Mouse (Mus musculus) forebrain, embryonic 11.5 days (tissue): Measurements from ENCODE around the gene Tdo2. TPM values are rescaled to one million over a fixed set of nuclear protein-coding genes. Genes with fewer than 3 reads are reported as not detected.

Source experiments
- ATAC-seq: fragments of 200-750 bp; cut with Nextera tagmentation; replicated peaks from 2 replicates; pipeline ENCODE4 v1.8.0; 2017; ENCODE audit warnings: moderate TSS enrichment; ENCODE audit not compliant: low FRiP score
- DNase-seq: peaks from one replicate; pipeline ENCODE4 v3.0.0-alpha.2; 2017; ENCODE audit warnings: low spot score
- H3K27ac ChIP-seq: fragments of 300-500 bp; sonication (generic); 2 replicates; pipeline ENCODE4 v1.5.1; 2014; ENCODE audit warnings: low read depth, low read length
- H3K27me3 ChIP-seq: fragments of 300-500 bp; sonication (generic); 2 replicates; pipeline ENCODE4 v1.6.1; 2014; ENCODE audit warnings: mild to moderate bottlenecking, low read length, mixed read lengths; ENCODE audit not compliant: control insufficient read depth, insufficient read depth
- H3K36me3 ChIP-seq: fragments of 300-500 bp; sonication (generic); 2 replicates; pipeline ENCODE4 v1.6.1; 2014; ENCODE audit warnings: mild to moderate bottlenecking, low read length, moderate library complexity, mixed read lengths; ENCODE audit not compliant: control insufficient read depth, insufficient read depth
- H3K4me1 ChIP-seq: fragments of 300-500 bp; sonication (generic); replicated peaks from 2 replicates; pipeline ENCODE4 v1.6.1; 2014; ENCODE audit warnings: low read length, mixed read lengths; ENCODE audit not compliant: control insufficient read depth, insufficient read depth
- H3K4me2 ChIP-seq: fragments of 300-500 bp; sonication (generic); 2 replicates; pipeline ENCODE4 v1.6.1; 2014; ENCODE audit warnings: low read depth, mild to moderate bottlenecking, low read length, moderate library complexity, mixed read lengths; ENCODE audit not compliant: severe bottlenecking
- H3K4me3 ChIP-seq: fragments of 300-500 bp; sonication (generic); 2 replicates; pipeline ENCODE4 v1.5.1; 2014; ENCODE audit warnings: low read depth, low read length
- H3K9ac ChIP-seq: fragments of 300-500 bp; sonication (generic); 2 replicates; pipeline ENCODE4 v1.6.1; 2014; ENCODE audit warnings: low read length
- H3K9me3 ChIP-seq: fragments of 300-500 bp; sonication (generic); 2 replicates; pipeline ENCODE4 v1.6.1; 2016; ENCODE audit warnings: low read length, mixed read lengths; ENCODE audit not compliant: control insufficient read depth
- WGBS: fragments of 180-500 bp; shearing (Covaris S2); extraction: QIAGEN DNeasy Blood & Tissue Kit; methylation state at CpG from one replicate; pipeline ENCODE4 v1.1.7; 2014; 5-methylcytosine and 5-hydroxymethylcytosine counted together
- polyA plus RNA-seq: library from polyadenylated mRNA; unstranded; fragments of >200 nt; fragmentation: Nextera tagmentation; extraction: Ambion mirVana; gene quantifications from 2 replicates; pipeline ENCODE4 v1.2.1, GENCODE M21; 2014

Tdo2 gene
- polyA plus RNA-seq, 1 experiment from 2014 or later = not detected

DNA sequence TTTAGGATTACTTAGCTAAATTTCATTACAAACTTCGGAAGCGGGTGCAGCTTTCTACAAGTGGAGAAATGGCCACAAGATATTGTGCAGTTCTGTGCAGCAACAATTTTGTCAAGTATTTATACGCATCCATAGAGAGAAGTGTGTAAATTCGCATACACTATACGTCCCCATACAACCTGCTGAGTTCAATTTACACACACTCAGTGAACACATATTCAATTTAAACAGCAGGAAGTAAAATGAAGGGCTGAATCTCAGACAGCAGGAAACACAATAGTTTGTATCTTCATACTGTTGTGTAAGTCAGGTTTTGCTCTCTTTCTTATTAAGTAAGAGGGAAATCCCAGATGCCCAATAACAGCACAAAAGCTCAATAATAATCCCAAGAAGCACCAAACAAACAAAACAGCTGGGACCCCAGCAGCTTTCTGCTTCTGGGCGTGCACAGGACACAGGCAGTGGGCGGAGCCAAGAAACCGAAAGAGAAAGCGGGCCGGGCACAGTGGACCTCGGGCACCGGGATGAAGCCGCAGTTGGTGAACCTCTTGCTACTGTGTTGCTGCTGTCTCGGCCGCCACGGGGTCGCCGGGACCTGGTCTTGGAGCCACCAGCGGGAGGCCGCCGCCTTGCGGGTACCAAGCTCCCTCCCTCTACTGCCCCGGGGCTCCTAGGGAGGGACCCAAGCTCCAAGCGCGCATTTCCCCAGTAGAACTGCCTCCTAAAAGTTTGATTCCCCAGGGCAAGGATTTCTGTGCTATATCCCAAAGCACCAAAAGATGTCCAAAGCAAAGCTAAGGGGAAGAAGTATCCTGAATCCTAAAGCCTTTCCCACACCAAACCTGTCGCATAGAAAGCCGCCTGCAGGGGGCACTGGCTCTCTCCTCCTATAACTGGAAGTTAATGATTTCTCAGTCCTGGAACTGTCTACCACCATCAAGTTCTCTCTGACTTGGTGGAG lies 43.6 kb downstream of the Tdo2 start, which contains the start of gene Ctso:
Gene Ctso, plus strand, starts transcription at position 461 of the 961 bp plus-strand sequence.
- 9% methylated on average over 27 of the region's 27 CpGs for WGBS
- H3K36me3 ChIP-seq = no peaks in the 10 kb centered on the region
- ATAC-seq (peak; percentile 92), DNase-seq (peak; percentile 88)
- H3K4me2 ChIP-seq = peak within 1 kb of the TSS; percentile 51
- H3K4me1 ChIP-seq = no peaks in the 10 kb centered on the region
- peak within 1 kb of the TSS; percentile 71 for H3K4me3 ChIP-seq
- no peaks in the 10 kb centered on the region for H3K9me3 ChIP-seq
- H3K27ac ChIP-seq = no peak within 1 kb of the TSS
- no peaks in the 10 kb centered on the region for H3K27me3 ChIP-seq
- peak within 1 kb of the TSS; percentile 84 for H3K9ac ChIP-seq

DNA sequence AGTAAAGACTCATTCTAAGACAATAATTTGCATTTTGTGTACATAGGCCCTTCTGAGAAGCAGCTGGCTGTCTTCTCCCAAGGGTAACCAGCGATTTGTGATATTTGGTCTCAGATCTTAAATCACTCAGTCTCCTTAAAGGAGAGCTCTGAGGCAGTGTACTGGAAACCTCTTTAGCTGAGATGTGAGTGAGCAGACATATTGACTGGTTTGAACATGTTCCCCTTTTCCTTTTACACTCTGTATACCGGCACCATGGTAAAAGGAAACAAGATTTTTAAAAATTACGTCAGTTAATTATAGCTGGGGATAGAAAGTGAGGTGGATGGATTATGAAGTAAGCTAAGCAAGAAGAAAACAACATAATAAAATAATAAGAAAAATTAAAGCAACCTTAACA lies 44.3 kb downstream of the Tdo2 start:
- Histone ChIP-seq H3K27me3 (no peaks in the 10 kb centered on the region), H3K4me1 (no peaks in the 10 kb centered on the region), H3K9me3 (no peaks in the 10 kb centered on the region), H3K27ac (no peak overlapping the region), H3K36me3 (no peaks in the 10 kb centered on the region), H3K4me3 (no peak overlapping the region), H3K4me2 (no peak overlapping the region), H3K9ac (no peak overlapping the region)
- DNase-seq = no peak
- 81% methylated on average over 3 of the region's 3 CpGs for WGBS
- no peak for ATAC-seq

GRCm38 (mm10) chr3:81929073-81929472 lies 46.9 kb downstream of the Tdo2 start:
- no peak overlapping the region for H3K4me2 ChIP-seq
- WGBS = 91% methylated on average over 1 of the region's 1 CpGs
- ATAC-seq = no peak

GRCm38 (mm10) chr3:81926764-81927325 lies 49.2 kb downstream of the Tdo2 start:
- H3K36me3 ChIP-seq = no peaks in the 10 kb centered on the region
- no peak overlapping the region for H3K27ac ChIP-seq
- H3K9me3 ChIP-seq = no peaks in the 10 kb centered on the region
- ATAC-seq (no peak), DNase-seq (no peak)
- H3K4me3 ChIP-seq = no peak overlapping the region
- H3K4me2 ChIP-seq = no peak overlapping the region
- H3K9ac ChIP-seq = no peak overlapping the region
- WGBS = 58% methylated on average over 9 of the region's 9 CpGs
- no peaks in the 10 kb centered on the region for H3K4me1 ChIP-seq
- H3K27me3 ChIP-seq = no peaks in the 10 kb centered on the region

More at GRCm38 (mm10) chr3:81929073-81929472, 46.9 kb downstream of the Tdo2 start:
- Histone ChIP-seq H3K36me3 (no peaks in the 10 kb centered on the region), H3K4me1 (no peaks in the 10 kb centered on the region), H3K4me3 (no peak overlapping the region), H3K9me3 (no peaks in the 10 kb centered on the region), H3K27me3 (no peaks in the 10 kb centered on the region), H3K9ac (no peak overlapping the region), H3K27ac (no peak overlapping the region)
- DNase-seq = no peak

DNA sequence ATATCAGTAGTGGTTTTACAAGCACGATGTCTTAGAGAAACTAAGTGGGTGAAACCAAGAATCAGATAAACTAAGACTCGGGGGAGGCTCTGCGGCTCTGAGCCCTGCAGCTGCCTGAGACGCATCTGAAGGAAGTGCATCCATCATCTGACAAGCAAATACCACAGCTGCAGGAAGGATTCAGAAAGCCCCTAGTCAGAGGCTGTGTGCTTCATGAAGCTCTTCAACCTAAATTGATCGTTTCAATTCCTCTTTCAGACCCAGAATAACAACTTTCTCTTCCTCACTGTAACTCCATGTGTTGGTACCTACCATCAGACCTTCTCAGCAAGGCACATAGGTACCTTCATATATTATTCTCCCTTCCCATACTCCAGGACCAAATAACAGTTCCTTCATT lies 50.1 kb downstream of the Tdo2 start:
- no peak overlapping the region for H3K9ac ChIP-seq
- H3K36me3 ChIP-seq = no peaks in the 10 kb centered on the region
- ATAC-seq (no peak), DNase-seq (no peak)
- no peaks in the 10 kb centered on the region for H3K27me3 ChIP-seq
- WGBS = 77% methylated on average over 5 of the region's 5 CpGs
- no peak overlapping the region for H3K4me3 ChIP-seq
- no peak overlapping the region for H3K4me2 ChIP-seq
- H3K27ac ChIP-seq = no peak overlapping the region
- no peaks in the 10 kb centered on the region for H3K9me3 ChIP-seq
- no peaks in the 10 kb centered on the region for H3K4me1 ChIP-seq

DNA sequence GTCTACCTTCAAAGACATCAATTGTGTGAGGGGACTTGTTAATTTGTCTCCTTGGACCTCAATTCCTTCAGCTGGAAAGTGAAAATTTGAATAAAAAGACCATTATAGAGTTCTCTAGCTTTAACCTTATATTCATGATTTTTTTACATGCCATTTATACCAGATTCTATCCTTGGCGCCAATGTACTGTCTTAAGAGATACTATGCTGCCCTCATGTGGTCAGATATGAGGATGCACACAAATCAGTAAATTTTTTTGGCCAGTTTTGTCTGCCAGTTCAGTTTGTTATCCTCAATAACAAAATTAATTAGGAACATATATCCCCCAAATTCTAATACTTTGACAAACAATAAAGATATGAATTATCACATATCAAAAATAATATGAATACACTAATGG lies 51.1 kb downstream of the Tdo2 start:
- WGBS = 6% methylated on average over 1 of the region's 1 CpGs
- ATAC-seq (peak; percentile 52), DNase-seq (no peak)
- no peaks in the 10 kb centered on the region for H3K4me1 ChIP-seq
- H3K27me3 ChIP-seq = no peaks in the 10 kb centered on the region
- H3K36me3 ChIP-seq = no peaks in the 10 kb centered on the region
- no peak overlapping the region for H3K4me2 ChIP-seq
- H3K4me3 ChIP-seq = no peak overlapping the region
- no peak overlapping the region for H3K27ac ChIP-seq
- H3K9me3 ChIP-seq = no peaks in the 10 kb centered on the region
- H3K9ac ChIP-seq = no peak overlapping the region

DNA sequence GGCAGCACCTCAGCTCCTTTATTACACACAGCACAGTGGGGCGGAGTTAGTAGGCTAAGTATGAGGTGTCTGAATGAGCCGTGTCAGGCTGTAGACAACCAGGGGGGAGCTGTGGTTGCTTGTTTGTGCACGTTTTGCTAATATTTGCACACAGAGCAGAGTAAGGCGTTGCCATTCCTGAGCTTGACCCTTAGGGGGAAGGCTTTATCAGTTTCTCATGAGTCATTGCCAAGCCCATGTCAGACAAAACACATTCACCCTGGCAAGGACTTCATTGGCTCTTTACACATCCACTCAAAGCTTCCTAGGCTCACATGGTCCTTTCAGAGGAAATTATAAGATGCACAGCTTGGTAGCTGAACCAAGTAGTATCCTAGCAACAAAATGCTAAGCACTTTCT lies 53.1 kb downstream of the Tdo2 start:
- H3K9me3 ChIP-seq = no peaks in the 10 kb centered on the region
- no peak overlapping the region for H3K27ac ChIP-seq
- 72% methylated on average over 4 of the region's 4 CpGs for WGBS
- DNase-seq (no peak), ATAC-seq (no peak)
- no peak overlapping the region for H3K4me3 ChIP-seq
- no peaks in the 10 kb centered on the region for H3K27me3 ChIP-seq
- H3K36me3 ChIP-seq = no peaks in the 10 kb centered on the region
- no peak overlapping the region for H3K4me2 ChIP-seq
- H3K4me1 ChIP-seq = no peaks in the 10 kb centered on the region
- H3K9ac ChIP-seq = no peak overlapping the region

- no peak overlapping the region for H3K4me3 ChIP-seq
- H3K9ac ChIP-seq = no peak overlapping the region
- H3K9me3 ChIP-seq = no peaks in the 10 kb centered on the region
- H3K4me1 ChIP-seq = no peaks in the 10 kb centered on the region
- H3K4me2 ChIP-seq = no peak overlapping the region
- ATAC-seq = no peak
- WGBS = 29% methylated on average over 3 of the region's 3 CpGs
- no peaks in the 10 kb centered on the region for H3K27me3 ChIP-seq
- no peak for DNase-seq
- H3K27ac ChIP-seq = no peak overlapping the region
- no peaks in the 10 kb centered on the region for H3K36me3 ChIP-seq
Observed at GRCm38 (mm10) chr3:81919681-81920080, 56.3 kb downstream of the Tdo2 start.
